Mouse (Mus musculus): ENCODE data around the gene Cacnb3. TPM values are rescaled to one million over a fixed set of nuclear protein-coding genes. Genes with fewer than 3 reads are reported as not detected.

Cacnb3 gene
- polyA plus RNA-seq, 1 experiment from 2014 or later, result 7.4 TPM

DNA sequence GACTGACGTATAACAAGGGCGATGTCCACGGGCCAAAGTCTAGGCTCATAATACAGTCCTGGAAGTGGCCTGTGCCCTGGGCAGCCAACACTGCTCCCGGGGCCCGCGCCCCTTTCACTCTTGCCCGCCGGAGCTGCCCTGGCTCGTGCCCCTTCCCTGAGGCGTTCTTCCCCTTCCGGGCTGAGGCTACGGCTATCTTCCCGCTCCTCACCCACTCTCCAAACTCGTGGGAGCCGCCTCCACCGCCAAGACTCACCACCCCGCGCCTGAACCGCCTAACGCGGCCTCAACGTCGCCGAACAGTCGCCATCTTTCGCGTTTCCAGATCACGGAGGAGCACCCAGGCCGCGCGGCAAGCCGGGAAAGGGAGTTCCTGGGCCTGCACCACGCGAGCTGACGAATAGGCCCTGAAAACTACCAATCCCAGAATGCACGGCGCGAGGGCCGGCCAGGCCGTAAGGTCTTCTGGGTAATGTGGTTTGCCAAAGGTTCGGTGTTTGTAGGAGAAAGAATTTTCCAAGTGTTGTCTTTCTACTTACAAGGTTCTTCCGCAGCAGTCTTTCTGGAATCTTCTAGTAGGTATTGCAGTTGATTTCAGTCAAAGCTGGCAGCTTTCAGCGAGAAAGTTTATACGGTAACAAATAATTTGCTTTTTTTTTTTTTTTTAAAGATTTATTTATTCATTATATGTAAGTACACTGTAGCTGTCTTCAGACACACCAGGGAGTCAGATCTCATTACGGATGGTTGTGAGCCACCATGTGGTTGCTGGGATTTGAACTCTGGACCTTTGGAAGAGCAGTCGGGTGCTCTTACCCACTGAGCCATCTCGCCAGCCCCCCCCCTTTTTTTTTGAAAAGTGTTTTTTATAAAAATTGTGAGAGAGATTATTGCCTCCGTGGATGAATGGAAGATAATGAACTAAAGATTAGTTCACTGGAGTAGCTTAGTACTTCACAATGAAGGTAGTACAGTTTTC is 32.2 kb downstream of the Cacnb3 start, which contains the start of gene Ddx23:
Gene Ddx23, minus strand, starts transcription at position 328 of the 979 bp plus-strand sequence.
- Histone ChIP-seq H3K36me3 (ENCODE audit: insufficient read depth, low read length) (peaks cover 5% of the 10 kb centered on the region), H3K9me3 (ENCODE audit: low read length) (no peaks in the 10 kb centered on the region), H3K4me2 (replicated peaks; ENCODE audit: low read depth, low read length) (peak within 1 kb of the TSS; percentile 61), H3K27me3 (replicated peaks; ENCODE audit: insufficient read depth, low read length) (no peaks in the 10 kb centered on the region), H3K4me1 (ENCODE audit: insufficient read depth, low read depth, low read length) (no peaks in the 10 kb centered on the region), H3K9ac (replicated peaks; ENCODE audit: low read depth) (peak within 1 kb of the TSS; percentile 95), H3K4me3 (ENCODE audit: low read depth, low read length) (peak within 1 kb of the TSS; percentile 81), H3K27ac (ENCODE audit: low read length) (peak within 1 kb of the TSS; percentile 95)
- peak; percentile 98 for ATAC-seq
- peak; percentile 98 for DNase-seq (ENCODE audit: low spot score)
- WGBS, result 4% methylated on average over 47 of the region's 48 CpGs
- TF ChIP-seq EP300 (IDR thresholded peaks at IDR 0.05) (no peak), CTCF (IDR thresholded peaks at IDR 0.05) (no peak)

DNA sequence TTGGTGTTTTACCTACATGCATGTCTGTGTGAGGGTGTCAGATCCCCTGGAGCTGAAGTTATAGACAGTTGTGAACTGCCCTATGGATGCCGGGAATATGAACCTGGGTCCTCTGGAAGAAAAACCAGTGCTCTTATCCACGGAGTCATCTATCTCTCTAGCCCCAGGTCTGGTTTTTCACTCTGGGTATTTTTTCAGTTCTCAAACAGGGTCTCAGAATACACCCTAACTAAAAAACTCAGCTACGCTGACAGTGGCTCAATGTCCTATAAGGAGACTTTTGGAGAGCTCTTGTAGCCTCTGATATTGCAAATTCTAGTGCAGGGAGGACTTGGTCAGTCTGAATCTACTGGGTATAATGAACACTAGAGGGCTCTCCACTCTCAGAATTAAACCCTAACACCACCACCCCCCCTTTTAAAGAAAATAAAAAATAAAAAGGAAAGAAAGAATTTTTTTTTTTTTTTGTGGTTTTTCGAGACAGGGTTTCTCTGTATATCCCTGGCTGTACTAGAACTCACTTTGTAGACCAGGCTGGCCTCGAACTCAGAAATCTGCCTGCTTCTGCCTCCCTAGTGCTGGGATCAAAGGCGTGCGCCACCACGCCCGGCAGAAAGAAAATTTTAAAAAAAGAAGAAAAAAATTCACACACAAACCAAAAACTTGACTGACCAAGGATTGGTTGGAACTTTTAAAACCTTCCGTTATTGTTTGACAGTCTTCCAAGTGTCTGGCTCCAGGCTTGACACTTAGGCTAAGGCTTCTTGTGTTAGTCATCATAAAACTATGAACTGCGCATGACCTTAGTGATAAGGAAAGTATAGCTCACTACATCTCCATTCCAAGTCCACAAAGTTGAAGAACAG is 33.6 kb downstream of the Cacnb3 start:
- no peak for ATAC-seq
- WGBS, result 67% methylated on average over 11 of the region's 11 CpGs
- Histone ChIP-seq H3K9me3 (ENCODE audit: low read length) (no peaks in the 10 kb centered on the region), H3K4me2 (replicated peaks; ENCODE audit: low read depth, low read length) (no peak overlapping the region), H3K27ac (ENCODE audit: low read length) (no peak overlapping the region), H3K4me3 (ENCODE audit: low read depth, low read length) (no peak overlapping the region), H3K27me3 (replicated peaks; ENCODE audit: insufficient read depth, low read length) (no peaks in the 10 kb centered on the region), H3K4me1 (ENCODE audit: insufficient read depth, low read depth, low read length) (no peaks in the 10 kb centered on the region), H3K9ac (replicated peaks; ENCODE audit: low read depth) (no peak overlapping the region), H3K36me3 (ENCODE audit: insufficient read depth, low read length) (no peaks in the 10 kb centered on the region)
- peak; percentile 63 for TF ChIP-seq CTCF (IDR thresholded peaks at IDR 0.05)
- peak; percentile 28; the same call in 1 of the 2 replicates for TF ChIP-seq EP300 (IDR thresholded peaks at IDR 0.05)
- peak; percentile 87 for DNase-seq (ENCODE audit: low spot score)

DNA sequence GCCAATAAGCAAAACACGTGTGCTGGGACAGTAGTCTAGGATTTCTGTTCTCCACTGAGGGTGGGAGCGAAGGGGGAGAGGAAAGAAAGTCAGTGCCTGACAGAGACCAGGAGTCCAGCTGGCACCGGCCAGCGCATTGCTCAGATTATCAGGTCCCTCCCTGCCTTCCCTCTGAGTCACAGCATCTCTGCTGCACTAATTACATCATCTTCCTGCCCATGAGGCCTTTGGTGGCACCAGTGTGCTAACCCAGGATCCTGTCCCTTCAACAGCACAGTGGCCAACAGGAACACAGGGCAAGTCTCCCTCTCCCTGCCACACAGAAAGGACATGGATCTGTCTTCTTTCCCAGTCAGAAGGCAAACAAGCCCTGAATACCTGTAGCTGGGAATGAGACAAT is 42.0 kb downstream of the Cacnb3 start:
- Histone ChIP-seq H3K36me3 (ENCODE audit: insufficient read depth, low read length) (no peaks in the 10 kb centered on the region), H3K27me3 (replicated peaks; ENCODE audit: insufficient read depth, low read length) (peaks cover 24% of the 10 kb centered on the region; the same call in 1 of the 2 replicates), H3K9me3 (ENCODE audit: low read length) (no peaks in the 10 kb centered on the region), H3K4me2 (replicated peaks; ENCODE audit: low read depth, low read length) (no peak overlapping the region), H3K9ac (replicated peaks; ENCODE audit: low read depth) (no peak overlapping the region), H3K4me1 (ENCODE audit: insufficient read depth, low read depth, low read length) (no peaks in the 10 kb centered on the region), H3K27ac (ENCODE audit: low read length) (no peak overlapping the region), H3K4me3 (ENCODE audit: low read depth, low read length) (no peak overlapping the region)
- peak; percentile 56 for DNase-seq (ENCODE audit: low spot score)
- no peak for TF ChIP-seq CTCF (IDR thresholded peaks at IDR 0.05)
- TF ChIP-seq EP300 (IDR thresholded peaks at IDR 0.05), result no peak
- WGBS, result 70% methylated on average over 4 of the region's 4 CpGs
- no peak; the same call in 1 of the 2 replicates for ATAC-seq

DNA sequence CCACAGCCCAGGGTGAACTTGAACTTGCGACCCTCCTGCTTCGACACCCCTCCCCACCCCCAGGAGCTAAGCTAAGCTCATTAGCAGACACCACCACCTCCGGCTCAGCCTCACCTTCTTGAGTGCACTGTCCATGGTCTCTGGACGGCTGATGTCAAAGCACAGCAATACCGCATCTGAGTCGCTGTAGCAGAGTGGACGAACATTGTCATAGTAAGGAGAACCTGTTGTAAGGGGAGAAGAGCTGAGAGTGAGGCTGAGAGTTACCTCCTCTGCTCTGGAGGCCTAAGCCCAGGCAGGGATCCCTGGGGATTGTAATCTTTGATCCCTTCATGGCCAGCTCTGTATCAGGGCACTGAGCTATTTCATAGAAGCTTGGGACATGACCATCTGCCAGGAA is 43.1 kb downstream of the Cacnb3 start:
- no peak for DNase-seq (ENCODE audit: low spot score)
- H3K27ac ChIP-seq (ENCODE audit: low read length), result no peak overlapping the region
- no peak overlapping the region for H3K9ac ChIP-seq (replicated peaks; ENCODE audit: low read depth)
- 79% methylated on average over 7 of the region's 7 CpGs for WGBS
- no peaks in the 10 kb centered on the region for H3K9me3 ChIP-seq (ENCODE audit: low read length)
- TF ChIP-seq EP300 (IDR thresholded peaks at IDR 0.05) (no peak), CTCF (IDR thresholded peaks at IDR 0.05) (no peak)
- no peak overlapping the region for H3K4me3 ChIP-seq (ENCODE audit: low read depth, low read length)
- ATAC-seq, result no peak
- peaks cover 24% of the 10 kb centered on the region; the same call in 1 of the 2 replicates for H3K27me3 ChIP-seq (replicated peaks; ENCODE audit: insufficient read depth, low read length)
- H3K36me3 ChIP-seq (ENCODE audit: insufficient read depth, low read length), result no peaks in the 10 kb centered on the region
- no peak overlapping the region for H3K4me2 ChIP-seq (replicated peaks; ENCODE audit: low read depth, low read length)
- H3K4me1 ChIP-seq (ENCODE audit: insufficient read depth, low read depth, low read length), result no peaks in the 10 kb centered on the region

DNA sequence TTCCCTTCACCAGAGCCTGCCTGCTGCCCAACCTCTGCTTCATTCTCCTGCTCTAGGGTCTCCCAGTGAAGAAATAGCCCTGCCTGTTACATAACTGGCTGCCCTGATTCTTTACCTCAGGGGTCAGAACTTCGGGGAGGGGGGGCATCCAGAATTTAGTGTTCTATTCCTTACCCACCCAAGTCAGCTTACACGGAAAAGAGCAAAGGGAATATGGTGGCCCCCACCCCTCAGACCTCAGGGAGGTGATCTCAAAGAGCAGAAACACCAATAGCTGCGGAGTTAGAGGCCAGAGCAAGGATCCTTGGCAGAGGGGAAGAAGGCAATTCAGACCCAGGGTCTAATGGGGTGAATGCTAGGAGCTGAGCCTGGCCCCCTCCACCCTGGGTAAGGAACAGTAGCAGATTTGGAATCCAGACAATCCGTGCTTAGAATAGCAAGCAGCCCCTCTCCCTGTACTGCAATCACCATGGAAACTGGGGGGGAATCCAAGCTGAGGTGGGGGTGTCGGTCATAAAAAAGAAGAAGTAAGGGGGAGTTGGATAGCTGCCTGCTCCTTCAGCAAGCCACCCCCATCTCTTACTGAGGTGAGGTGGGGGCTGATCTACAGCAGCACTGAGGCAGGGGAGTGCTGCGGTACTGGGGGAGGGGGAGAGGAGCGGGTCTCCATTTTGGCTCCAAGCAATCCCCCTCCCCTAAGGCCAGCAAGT is 43.8 kb downstream of the Cacnb3 start:
- Histone ChIP-seq H3K4me2 (replicated peaks; ENCODE audit: low read depth, low read length) (no peak overlapping the region), H3K27me3 (replicated peaks; ENCODE audit: insufficient read depth, low read length) (peaks cover 24% of the 10 kb centered on the region; the same call in 1 of the 2 replicates), H3K9me3 (ENCODE audit: low read length) (no peaks in the 10 kb centered on the region), H3K4me1 (ENCODE audit: insufficient read depth, low read depth, low read length) (no peaks in the 10 kb centered on the region), H3K4me3 (ENCODE audit: low read depth, low read length) (no peak overlapping the region), H3K36me3 (ENCODE audit: insufficient read depth, low read length) (no peaks in the 10 kb centered on the region), H3K9ac (replicated peaks; ENCODE audit: low read depth) (no peak overlapping the region), H3K27ac (ENCODE audit: low read length) (no peak overlapping the region)
- WGBS, result 29% methylated on average over 7 of the region's 7 CpGs
- TF ChIP-seq CTCF (IDR thresholded peaks at IDR 0.05) (no peak), EP300 (IDR thresholded peaks at IDR 0.05) (no peak)
- ATAC-seq (no peak), DNase-seq (ENCODE audit: low spot score) (no peak)

Measured in lung, postnatal 0 days (tissue).